Mouse (Mus musculus) thymus, postnatal 25 days (tissue): Measurements from ENCODE around the gene Osbpl3.

ENCODE experiments used
- DNase-seq: peaks from one replicate; pipeline ENCODE4 v3.0.0; 2022

Gene Osbpl3

GRCm38 (mm10) chr6:50368502-50369292 is 87.3 kb downstream of the Osbpl3 start:
- DNase-seq = no peak

- DNase-seq = no peak
These were observed 88.2 kb downstream of the Osbpl3 start for GRCm38 (mm10) chr6:50367836-50368235.

- no peak for DNase-seq
These were observed 89.3 kb downstream of the Osbpl3 start for GRCm38 (mm10) chr6:50366724-50367123.

- no peak for DNase-seq
These were observed 89.7 kb downstream of the Osbpl3 start for GRCm38 (mm10) chr6:50366319-50366718.

- no peak for DNase-seq
These were observed 91.6 kb downstream of the Osbpl3 start for GRCm38 (mm10) chr6:50364364-50364763.

GRCm38 (mm10) chr6:50363385-50363784 is 92.6 kb downstream of the Osbpl3 start:
- no peak for DNase-seq

- no peak for DNase-seq
These were observed 93.2 kb downstream of the Osbpl3 start for GRCm38 (mm10) chr6:50362704-50363261.

GRCm38 (mm10) chr6:50362196-50362595 is 93.8 kb downstream of the Osbpl3 start:
- no peak for DNase-seq

- DNase-seq = no peak
These were observed 97.8 kb downstream of the Osbpl3 start for GRCm38 (mm10) chr6:50358104-50358679.

GRCm38 (mm10) chr6:50354688-50355660 is 101.0 kb downstream of the Osbpl3 start:
- DNase-seq = no peak

GRCm38 (mm10) chr6:50352812-50353211 is 103.2 kb downstream of the Osbpl3 start:
- DNase-seq = no peak

GRCm38 (mm10) chr6:50350911-50351310 is 105.1 kb downstream of the Osbpl3 start:
- DNase-seq = no peak

- no peak for DNase-seq
These were observed 107.4 kb downstream of the Osbpl3 start for GRCm38 (mm10) chr6:50348619-50349018.

GRCm38 (mm10) chr6:50346204-50346603 is 109.8 kb downstream of the Osbpl3 start:
- DNase-seq = no peak

GRCm38 (mm10) chr6:50340226-50340906 is 115.6 kb downstream of the Osbpl3 start:
- DNase-seq = no peak

GRCm38 (mm10) chr6:50337431-50337830 is 118.6 kb downstream of the Osbpl3 start:
- no peak for DNase-seq

- DNase-seq = no peak
These were observed 119.6 kb downstream of the Osbpl3 start for GRCm38 (mm10) chr6:50336376-50336775.

GRCm38 (mm10) chr6:50334846-50335821 is 120.9 kb downstream of the Osbpl3 start:
- no peak for DNase-seq

- DNase-seq = no peak
These were observed 122.7 kb downstream of the Osbpl3 start for GRCm38 (mm10) chr6:50333346-50333745.

GRCm38 (mm10) chr6:50331477-50331876 is 124.5 kb downstream of the Osbpl3 start:
- no peak for DNase-seq

- no peak for DNase-seq
These were observed 126.6 kb downstream of the Osbpl3 start for GRCm38 (mm10) chr6:50329380-50329779.
